ENCODE assay signal across 10 mouse cellular contexts in the genomic region with DNA sequence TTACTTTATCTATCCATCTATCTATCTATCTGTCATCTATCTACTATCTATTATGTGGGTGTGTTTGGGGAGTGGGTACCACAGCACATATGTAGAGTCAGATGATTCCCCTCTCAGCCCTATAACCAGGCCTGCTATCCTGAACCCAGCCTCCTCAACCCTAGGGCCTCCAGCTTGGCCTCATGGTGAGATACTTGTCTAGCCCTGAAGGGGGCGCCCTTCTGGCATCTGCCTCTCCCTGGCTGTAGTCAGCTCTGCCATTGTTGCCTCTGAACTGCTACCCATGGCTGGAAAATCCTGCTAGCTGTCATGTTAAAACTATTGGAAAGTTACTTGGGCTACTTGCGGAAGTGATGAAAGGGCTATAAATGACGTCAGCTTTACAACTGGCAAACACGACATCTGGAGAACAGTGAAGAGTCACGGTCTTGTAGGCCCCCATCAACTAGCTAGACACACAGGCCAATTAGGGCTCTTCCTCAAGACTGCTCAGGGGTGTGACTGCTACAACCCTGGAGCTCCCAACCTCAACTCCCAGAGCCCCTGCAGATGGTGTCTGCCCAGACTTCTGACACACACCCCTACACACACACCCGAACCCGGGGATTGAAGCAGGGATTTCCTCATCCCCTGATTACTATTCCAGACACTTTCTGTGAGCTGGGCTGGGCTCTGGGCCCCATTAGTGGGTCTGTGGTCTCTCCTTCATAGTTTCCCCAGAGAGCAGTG.
DNase-seq lines count a peak whose midpoint lies in the region; ATAC-seq and TF ChIP-seq lines count a peak whose summit lies in the region.
"Had no signal": no experiment of that assay in that cellular context is flagged by ENCODE, and none has a peak within 500 bp of the region (broad histone marks: within the 10 kb centered on the region; RNA-seq: fewer than 3 reads in every experiment).

No protein-coding gene starts in this region.

- no peaks in the 10 kb centered on the region for H3K27me3 ChIP-seq in thymus, adult 2 months (ENCODE audit: control insufficient read depth, insufficient read depth, low read length)
- no peaks in the 10 kb centered on the region for H3K27me3 ChIP-seq in limb, embryonic 13.5 days
- H3K27me3 ChIP-seq: embryonic facial prominence, embryonic 12.5 days had no signal

- 78% methylated on average over 7 of the region's 7 CpGs for WGBS in thymus, adult 2 months
- 22% methylated on average over 7 of the region's 7 CpGs for WGBS in limb, embryonic 13.5 days

- no peak overlapping the region for H3K27ac ChIP-seq in gastrocnemius, adult 2 months
- H3K27ac ChIP-seq in thymus, adult 2 months (ENCODE audit: control insufficient read depth, insufficient read depth, low read length), result no peak overlapping the region
- no peak overlapping the region for H3K27ac ChIP-seq in limb, embryonic 13.5 days
- H3K27ac ChIP-seq: embryonic facial prominence, embryonic 12.5 days had no signal

- no peak overlapping the region for H3K4me2 ChIP-seq in limb, embryonic 13.5 days (replicated peaks)
- H3K4me2 ChIP-seq: embryonic facial prominence, embryonic 12.5 days had no signal

- H3K36me3 ChIP-seq in thymus, adult 2 months (ENCODE audit: control insufficient read depth, insufficient read depth, low read length), result no peaks in the 10 kb centered on the region
- no peaks in the 10 kb centered on the region for H3K36me3 ChIP-seq in limb, embryonic 13.5 days
- H3K36me3 ChIP-seq: embryonic facial prominence, embryonic 12.5 days had no signal

- no peaks in the 10 kb centered on the region for H3K9me3 ChIP-seq in limb, embryonic 13.5 days
- H3K9me3 ChIP-seq: embryonic facial prominence, embryonic 12.5 days; megakaryocyte, embryonic 14.5 days had no signal

- TF ChIP-seq POLR2A in thymus, adult 2 months (IDR thresholded peaks at IDR 0.05; ENCODE audit: control insufficient read depth, extremely low read depth, insufficient read depth, low read length, poor library complexity), result no peak

- peak; percentile 3; the same call in 1 of the 2 replicates for TF ChIP-seq CTCF in gastrocnemius, adult 2 months (IDR thresholded peaks at IDR 0.05)
- TF ChIP-seq CTCF in thymus, adult 2 months (IDR thresholded peaks at IDR 0.05; ENCODE audit: borderline replicate concordance, control insufficient read depth, extremely low read depth, insufficient read depth, low read length, poor library complexity), result no peak; the same call in 1 of the 2 replicates

- peak; percentile 83 for ATAC-seq in limb, embryonic 13.5 days (ENCODE audit: low FRiP score, low read depth)

- DNase-seq in gastrocnemius, adult 2 months, result no peak
- DNase-seq in gastrocnemius, adult 18-20 months (ENCODE audit: low spot score), result no peak
- DNase-seq in thymus, adult 2 months, result peak; percentile 13
- no peak for DNase-seq in thymus, adult 18-20 months
- DNase-seq in yolk sac, embryonic 10.5 days (ENCODE audit: low spot score), result no peak
- no peak for DNase-seq in urinary bladder, postnatal 10 days (ENCODE audit: low spot score)
- DNase-seq in adrenal gland, postnatal 4 days (ENCODE audit: low spot score in 2 of 2), result no peak

- no peak overlapping the region for H3K4me3 ChIP-seq in gastrocnemius, adult 2 months
- no peak overlapping the region for H3K4me3 ChIP-seq in thymus, adult 2 months (ENCODE audit: control insufficient read depth, insufficient read depth, low read length)
- H3K4me3 ChIP-seq in limb, embryonic 13.5 days, result no peak overlapping the region
- H3K4me3 ChIP-seq: embryonic facial prominence, embryonic 12.5 days; megakaryocyte, embryonic 14.5 days had no signal

- no peaks in the 10 kb centered on the region for H3K4me1 ChIP-seq in thymus, adult 2 months (replicated peaks; ENCODE audit: control insufficient read depth, insufficient read depth, low read length)
- H3K4me1 ChIP-seq in limb, embryonic 13.5 days, result peaks cover 13% of the 10 kb centered on the region
- H3K4me1 ChIP-seq: embryonic facial prominence, embryonic 12.5 days; megakaryocyte, embryonic 14.5 days had no signal

- no peak overlapping the region for H3K9ac ChIP-seq in limb, embryonic 13.5 days
- H3K9ac ChIP-seq: embryonic facial prominence, embryonic 12.5 days had no signal

- intact Hi-C loops in gastrocnemius, adult 2 months (cut with DNase I), result no loop called here
